Mouse (Mus musculus) kidney, adult 11 months (tissue): ENCODE results near the gene Tmem215.

Experiments
- DNase-seq: peaks from one replicate; pipeline ENCODE4 v3.0.0; 2022

Tmem215 gene

DNA sequence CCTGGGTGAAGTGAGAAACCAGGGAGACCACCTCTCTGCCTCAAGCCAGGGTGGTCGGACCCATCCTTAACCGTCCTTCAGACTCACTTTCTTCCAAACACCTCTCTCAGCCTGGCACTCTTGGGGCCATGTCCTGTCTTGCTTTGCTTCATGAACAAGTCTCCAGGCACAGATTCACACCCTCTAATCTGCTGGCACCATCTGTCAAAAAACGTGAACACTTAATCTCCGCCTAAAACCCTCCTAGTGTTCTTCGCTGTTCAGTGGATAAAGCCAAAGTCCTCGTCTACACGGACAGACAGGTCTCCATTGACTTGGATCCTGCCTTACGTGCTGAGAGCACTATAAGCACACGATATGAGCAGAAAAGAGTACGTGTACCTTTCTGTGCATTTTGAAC is at the start of gene Tmem215:
Gene Tmem215, plus strand, starts transcription at position 301 of the 400 bp plus-strand sequence.
- DNase-seq = no peak

DNA sequence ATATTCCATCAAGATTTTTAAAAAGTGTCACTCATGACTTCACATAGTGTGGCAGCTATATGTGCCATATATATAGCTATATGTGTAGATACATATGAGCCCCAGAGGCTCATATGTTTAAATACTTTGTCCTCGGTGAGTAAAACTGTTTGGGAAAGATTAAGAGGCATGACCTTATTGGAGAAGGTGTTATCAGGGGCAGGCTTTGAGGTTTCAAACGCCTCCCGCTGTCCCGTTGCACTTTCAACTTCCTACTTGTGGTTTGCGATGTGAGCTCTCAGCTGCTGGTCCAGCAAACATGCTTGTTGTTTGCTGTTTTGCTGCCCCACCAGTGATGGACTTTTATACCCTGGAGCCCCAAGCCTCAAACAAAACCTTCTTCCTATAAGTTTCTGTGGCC is 40.1 kb upstream of the Tmem215 start:
- DNase-seq = no peak

DNA sequence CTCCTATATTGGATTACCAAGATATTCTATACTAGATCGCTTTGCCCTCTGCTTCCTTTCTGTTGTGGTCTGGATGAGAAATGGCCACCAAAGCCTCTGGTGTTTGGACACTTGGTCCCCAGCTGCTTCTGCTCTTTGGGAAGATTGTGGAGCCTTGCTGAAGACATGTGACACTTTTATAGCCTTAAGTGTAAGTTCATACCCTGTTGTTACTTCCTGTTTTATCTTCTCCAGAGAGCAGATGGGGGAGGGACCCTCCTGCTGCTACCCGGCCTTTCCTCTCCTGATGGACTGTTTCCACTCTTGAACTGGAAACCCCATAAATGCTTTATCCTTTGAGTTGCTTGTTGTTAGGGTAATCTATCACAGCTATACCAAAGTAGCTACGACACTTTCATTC is 38.6 kb upstream of the Tmem215 start:
- no peak for DNase-seq

DNA sequence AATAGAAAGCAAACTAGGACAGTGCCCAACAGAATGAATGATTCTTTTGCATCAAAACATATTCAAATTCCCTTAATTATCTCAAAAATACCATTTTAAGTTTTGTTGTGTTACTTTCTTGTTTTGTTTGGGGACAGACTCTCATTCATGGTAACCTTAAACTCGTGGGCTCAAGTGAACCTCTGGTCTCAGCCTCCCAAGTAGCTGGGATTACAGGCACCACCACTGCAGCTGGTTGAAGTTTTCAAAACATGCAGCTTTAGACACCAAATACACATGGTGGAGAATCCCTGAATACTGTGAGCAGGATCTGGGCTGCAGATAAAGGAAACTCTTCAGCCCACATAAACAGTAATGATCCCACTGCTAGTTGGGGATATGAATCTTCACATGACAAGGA is 37.6 kb upstream of the Tmem215 start:
- no peak for DNase-seq

DNA sequence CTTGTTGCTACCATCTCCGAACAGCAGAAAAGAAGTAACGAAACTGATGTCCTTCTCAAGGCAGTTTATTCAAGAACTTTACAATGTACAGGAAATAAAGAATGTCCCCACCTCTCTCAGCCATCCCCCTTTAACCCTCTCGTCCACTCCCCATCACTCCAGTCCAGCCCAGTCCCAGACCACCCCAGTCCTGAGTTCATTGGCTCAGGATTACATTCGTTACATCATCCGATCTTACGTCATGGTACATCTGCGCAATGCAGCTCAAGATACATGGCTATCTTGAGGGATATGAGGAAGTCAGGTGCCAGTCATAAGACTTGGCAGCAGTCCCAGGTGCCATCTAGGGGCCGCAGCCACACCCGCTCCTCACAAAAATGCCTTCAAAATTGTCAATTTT is 28.4 kb upstream of the Tmem215 start:
- no peak for DNase-seq

DNA sequence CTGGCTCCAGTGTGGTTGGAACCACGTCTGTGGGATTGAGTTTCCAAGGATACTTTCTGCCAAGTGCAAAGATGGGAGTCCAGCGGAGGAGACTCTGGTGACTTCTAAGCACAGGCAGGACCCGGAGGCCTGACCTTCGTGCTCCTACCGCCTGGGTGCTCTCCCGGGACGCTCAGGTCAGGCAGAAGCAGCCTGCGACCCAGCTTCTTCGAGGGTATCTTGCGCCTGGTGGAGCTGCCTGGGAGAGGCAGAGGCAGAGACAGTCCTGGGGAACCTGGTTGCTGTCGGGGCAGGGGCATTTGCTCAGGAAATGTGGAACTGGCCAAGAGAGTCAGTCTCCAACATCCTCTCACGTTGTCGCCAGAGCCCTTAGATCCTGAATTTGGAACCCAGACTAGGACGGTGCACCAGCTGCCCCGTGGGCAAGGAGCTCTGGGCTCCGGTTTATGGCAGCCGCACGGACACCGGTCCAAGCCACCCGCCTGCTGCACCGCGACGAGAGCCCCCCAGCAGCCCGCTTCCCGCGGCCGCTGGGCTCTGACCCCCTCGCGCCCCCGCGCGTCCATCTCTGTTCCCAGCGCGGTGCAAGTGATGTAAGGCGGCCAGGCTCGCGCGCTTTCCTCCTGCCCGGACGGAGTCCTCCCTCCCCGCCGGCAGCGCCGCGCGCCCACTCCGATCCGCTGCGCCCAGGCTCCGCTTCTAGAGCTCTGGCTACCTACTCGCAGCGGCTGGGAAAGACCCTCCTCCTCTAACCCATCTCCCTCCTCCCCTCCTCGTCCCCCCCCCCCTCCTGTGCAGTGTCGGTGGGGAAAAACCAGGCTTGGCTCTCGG is 935 bp downstream of the Tmem215 start:
- no peak for DNase-seq

DNA sequence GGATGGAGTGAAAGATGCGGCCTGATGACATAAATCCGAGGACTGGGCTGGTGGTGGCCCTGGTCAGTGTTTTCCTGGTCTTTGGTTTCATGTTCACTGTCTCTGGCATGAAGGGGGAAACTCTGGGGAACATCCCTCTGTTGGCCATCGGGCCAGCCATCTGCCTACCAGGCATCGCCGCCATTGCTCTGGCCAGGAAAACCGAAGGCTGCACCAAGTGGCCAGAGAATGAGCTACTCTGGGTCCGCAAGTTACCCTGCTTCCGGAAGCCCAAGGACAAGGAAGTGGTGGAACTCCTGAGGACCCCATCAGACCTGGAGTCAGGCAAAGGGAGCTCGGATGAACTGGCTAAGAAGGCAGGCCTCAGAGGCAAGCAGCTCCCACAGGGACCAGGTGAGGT is 1.9 kb downstream of the Tmem215 start:
- no peak for DNase-seq

DNA sequence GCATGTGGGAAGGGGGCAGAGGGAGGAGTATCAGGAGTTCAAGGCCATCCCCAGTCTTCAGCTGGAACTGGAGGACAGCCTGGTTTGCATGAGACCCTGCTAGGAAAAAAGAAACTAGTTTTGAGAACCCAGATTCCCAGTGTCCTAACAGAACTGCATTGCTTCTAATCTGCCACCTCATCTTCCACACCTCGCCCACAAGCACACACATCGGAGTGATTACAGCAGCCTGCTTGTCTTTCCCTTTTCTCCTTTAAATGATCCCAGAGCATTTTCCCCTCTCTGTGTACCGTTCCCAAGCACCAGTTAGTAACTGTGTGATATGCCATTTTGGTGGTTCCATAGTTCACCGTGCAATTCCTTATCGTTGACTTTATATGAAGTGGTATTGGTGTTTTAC is 6.0 kb downstream of the Tmem215 start:
- DNase-seq = no peak

DNA sequence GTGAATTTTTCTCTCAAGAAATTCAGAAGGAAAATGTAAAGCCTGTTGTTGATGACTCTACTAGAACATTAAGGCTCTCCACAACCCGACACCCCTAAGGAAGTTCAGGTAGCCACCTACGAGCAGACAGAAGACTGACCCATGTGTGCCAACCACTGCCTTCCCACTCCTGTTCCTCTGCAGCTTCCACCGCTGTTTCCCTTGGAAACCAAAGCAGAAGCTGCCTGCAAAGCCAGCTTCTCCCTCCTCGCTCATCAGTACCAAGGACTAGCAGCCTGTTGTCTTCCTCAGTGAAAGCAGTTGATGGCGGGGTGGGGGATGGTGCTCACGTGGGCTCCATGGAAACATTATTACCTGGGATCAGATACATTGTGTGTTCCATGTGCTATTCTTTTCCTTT is 14.6 kb downstream of the Tmem215 start:
- DNase-seq = no peak

DNA sequence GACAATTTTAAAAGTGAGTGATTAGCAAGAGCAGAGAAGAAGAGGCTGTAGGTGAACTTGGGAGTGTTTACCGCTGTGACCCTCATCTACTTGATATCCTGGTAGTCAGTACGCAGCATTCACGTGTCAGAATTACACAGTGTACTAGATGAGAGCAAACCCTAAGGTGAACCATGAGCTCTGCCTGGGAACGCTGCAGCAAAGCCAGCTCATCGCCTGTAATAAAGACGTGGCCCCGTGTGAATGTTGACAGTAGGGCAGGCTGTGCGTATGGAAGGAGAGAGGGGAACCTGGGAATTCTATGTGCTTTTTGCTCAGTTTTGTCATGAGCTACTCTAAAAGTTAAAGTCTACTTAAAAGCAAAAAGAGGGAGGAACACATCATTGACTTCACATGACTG is 19.8 kb downstream of the Tmem215 start:
- DNase-seq = no peak

DNA sequence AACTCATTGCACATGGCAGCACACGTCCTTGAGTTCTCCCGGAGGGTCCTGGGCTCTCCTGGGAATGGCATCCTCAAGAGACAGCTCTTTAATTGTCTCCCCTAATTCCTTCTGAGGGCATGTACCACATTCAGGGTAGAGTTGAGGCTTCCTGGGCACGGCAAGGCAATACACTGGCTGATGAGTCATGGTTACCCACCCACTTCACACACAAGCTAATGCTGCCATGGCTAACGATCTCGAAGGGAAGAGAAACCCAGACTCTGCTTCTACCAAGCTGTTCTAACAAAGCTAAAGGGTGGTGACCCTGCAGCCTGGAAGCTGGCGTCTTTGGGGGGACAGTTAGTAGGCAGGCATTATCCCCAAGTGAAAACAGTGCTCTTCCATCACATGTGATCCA is 24.4 kb downstream of the Tmem215 start:
- no peak for DNase-seq

DNA sequence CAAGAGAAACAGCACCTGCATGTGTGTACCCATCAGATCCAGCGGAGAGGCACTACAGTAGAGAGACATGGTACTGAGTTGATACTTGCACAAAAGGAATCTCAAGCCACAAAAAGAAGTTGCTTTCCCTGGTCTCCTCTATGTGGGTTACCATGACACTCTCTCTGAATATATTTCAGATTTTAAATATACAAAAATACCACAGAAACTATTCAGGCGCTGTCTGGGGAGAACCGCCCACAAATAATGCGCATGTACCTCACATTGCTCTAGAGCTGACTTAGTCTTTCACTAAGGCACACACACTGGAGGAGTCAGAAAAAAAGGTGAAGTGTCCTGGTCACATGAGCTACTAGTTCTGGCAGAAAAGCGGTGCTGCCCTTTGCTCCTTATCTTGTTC is 24.8 kb downstream of the Tmem215 start:
- no peak for DNase-seq

DNA sequence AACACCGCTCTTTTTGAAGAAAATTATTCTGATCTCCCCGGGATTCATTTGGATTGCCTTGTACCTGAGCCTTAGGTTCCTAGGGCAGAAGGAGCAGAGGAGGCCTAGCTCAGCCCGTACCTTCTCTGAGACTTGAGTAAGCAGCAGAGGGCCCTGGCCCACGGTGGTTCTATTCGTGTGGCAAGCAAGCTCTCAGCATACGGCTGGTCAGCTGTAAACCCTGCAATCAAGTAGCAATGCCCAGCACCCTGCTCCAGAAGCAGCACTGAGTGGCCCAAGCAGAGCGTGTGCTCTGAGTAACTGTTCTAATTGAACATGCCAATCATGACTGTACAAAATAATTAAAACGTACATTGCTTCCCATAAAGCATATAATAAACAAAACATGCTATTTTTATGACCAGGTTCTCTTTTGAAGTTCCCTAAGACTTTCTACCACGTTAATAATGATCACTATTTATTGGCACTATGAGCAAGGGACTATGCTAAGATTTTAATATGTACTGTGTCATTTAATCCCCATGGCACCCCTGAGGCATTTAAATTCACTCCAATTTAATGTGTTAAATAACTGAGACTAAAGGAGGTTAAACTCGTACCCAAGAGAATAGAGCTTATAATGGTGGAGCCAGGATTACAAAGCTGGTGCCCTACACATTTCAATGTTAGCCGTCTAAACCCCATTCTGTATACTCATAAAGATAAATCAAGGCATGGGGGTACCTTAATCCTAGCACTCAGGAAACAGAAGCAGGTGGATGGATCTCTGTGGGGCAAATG is 28.0 kb downstream of the Tmem215 start:
- DNase-seq = no peak

DNA sequence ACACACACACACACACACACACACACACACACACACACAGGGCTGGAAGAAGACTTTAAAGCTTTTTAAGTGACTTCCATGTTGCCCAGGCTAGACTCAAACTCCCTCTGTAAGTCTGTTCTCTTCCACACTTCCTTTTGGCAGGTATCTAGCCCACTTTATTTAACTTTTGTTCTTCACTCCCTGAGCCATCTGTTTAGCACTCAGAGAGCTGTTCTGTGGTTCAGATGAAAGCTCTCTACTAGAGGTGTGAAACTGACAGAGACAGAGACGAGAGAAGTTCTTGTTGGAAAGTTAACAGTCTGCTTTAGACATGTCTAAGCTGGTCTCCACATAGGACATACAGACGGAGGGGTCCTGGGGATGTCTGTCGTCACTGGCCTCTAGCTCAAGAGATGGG is 30.5 kb downstream of the Tmem215 start:
- DNase-seq = no peak

DNA sequence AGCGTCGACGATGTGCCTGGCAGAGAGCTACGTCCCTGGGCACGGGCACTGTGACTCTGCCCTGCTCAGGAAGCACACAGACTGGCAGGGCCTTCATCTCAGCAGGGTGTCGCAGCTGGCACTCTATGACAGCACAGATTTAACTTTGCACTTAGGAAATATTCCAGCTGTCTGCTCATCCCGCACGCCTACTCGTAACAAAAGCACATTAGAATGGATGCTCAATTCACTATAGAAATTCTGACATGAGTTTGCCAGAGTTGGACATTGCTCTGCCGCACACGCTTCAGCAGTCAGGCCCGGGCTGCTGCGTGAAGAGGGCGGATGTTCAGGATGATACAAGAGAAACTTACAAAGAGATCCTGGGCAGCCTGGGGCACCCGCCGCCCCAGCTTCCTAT is 37.6 kb downstream of the Tmem215 start:
- DNase-seq = no peak

DNA sequence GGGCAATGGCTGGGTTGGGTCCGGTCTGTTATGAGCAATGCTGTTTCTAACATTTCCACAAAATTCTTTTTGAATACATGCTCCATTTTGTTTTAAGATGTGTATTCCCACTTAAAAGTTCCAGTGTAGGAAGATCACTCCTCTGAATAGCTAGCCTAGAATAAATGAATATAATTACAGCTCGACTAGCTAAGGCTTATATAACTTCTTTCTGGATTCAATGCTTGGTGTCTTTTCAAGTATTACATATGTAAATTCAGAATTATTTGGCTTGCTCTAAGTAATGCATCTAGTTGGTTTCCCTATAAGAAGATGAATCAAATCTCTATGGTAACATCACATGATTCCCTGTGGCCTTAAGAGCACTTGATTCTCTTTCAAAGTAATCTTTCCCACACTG is 41.3 kb downstream of the Tmem215 start:
- DNase-seq = no peak

DNA sequence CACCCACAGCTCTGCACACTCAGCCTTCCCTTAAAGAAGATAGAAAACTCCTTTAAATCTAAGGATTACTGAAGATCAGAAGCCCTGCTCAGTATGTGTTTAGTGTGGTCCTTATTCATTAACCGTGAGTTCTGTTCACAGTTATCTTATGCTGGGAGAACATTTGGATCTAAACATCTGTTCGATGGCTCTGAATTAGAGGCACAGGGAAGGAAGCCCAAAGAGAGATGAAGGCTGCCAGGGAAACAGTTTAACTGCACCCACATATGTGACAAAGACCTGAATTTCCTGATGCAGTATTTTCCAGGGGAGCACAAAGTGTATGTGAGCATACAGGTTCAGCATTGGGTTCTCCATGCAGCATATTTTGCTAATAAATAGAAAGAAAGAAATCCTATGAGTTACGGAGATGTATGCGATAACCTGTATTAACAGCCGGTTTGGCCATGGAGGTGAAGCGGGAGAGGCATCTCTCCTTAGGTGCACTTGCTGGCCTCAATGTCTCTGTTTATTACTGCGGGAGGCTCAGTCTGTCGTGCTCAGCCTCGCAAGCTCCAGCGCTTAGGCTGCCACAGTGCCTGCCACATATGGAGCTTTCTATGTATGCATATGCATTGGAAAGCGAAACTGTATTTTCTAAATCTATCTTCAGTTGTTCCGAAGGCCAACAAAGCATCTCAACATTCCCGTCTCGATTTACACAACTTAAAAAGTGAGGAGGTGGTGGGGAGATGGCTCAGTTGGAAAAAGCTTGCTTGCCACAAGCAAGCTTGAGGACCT is 46.8 kb downstream of the Tmem215 start:
- DNase-seq = no peak
